Mouse (Mus musculus) splenic B cell, adult 2 months (primary cell): Measurements from ENCODE around the gene Tenm4.

ENCODE experiments used
- DNase-seq: peaks from one replicate; pipeline ENCODE4 v3.0.0-alpha.2; 2011; ENCODE audit warnings: low read depth, low spot score
- H3K27me3 ChIP-seq: 2 replicates; pipeline ENCODE4 v1.6.1; 2012; ENCODE audit warnings: mild to moderate bottlenecking, low read length, moderate library complexity, mixed read lengths; ENCODE audit not compliant: control insufficient read depth, poor library complexity, insufficient read depth, severe bottlenecking
- H3K36me3 ChIP-seq: 2 replicates; pipeline ENCODE4 v1.6.1; 2012; ENCODE audit warnings: mild to moderate bottlenecking, low read length, moderate library complexity, mixed read lengths; ENCODE audit not compliant: control insufficient read depth, poor library complexity, insufficient read depth, severe bottlenecking

The Tenm4 gene

DNA sequence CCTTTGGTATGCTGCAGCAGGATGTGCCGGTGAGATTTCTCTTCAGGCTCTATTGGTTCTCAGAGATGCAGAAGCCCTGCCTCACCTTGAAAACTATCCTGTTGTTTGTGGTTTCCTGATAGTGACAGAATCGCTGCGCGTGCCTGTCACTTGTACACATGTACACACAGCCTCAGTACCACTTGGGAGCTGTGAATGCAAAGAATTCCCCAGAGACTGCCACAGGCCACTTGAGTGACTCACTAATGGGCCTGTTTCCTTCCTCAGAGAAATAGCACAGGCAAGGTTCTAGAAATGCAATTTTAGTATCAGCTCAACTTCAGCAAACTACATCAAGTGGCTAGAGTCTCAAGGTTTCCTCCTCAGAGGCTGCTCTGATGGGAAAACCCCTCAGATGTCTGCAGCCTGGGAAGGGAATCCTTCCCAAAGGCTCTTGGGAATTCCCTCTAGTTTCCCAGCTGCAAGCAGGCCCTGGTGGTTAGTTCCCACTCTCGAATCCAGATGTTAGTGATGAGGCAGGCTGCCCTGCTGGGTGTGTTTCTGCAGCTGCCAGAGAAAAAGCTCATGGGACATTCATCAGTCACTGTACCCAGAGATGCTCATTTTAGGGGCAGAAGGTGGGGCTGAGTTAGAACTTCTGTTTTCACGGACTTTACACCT lies 203.1 kb downstream of the Tenm4 start:
- H3K36me3 ChIP-seq = no peaks in the 10 kb centered on the region
- DNase-seq = peak; percentile 52
- H3K27me3 ChIP-seq = no peaks in the 10 kb centered on the region

DNA sequence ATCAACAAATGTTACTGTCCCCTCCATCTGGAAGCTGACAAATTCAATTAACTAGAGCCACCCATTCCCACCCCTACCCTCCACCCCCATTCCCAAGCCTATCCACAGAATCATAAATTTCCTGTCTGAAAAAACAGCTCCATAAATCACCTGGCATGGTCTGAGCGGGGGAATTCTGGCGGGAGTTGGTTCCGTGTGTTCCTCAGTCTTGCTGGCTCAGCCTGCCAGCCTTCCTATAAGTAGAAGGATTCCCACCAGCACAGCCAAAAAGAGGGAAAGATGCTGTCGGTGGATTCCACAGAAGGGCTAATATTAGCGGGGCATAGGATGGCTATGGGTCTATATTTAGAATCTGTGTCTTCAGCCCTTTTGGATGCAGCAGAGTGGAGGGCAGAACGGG lies 204.5 kb downstream of the Tenm4 start:
- no peaks in the 10 kb centered on the region for H3K27me3 ChIP-seq
- DNase-seq = no peak
- no peaks in the 10 kb centered on the region for H3K36me3 ChIP-seq

DNA sequence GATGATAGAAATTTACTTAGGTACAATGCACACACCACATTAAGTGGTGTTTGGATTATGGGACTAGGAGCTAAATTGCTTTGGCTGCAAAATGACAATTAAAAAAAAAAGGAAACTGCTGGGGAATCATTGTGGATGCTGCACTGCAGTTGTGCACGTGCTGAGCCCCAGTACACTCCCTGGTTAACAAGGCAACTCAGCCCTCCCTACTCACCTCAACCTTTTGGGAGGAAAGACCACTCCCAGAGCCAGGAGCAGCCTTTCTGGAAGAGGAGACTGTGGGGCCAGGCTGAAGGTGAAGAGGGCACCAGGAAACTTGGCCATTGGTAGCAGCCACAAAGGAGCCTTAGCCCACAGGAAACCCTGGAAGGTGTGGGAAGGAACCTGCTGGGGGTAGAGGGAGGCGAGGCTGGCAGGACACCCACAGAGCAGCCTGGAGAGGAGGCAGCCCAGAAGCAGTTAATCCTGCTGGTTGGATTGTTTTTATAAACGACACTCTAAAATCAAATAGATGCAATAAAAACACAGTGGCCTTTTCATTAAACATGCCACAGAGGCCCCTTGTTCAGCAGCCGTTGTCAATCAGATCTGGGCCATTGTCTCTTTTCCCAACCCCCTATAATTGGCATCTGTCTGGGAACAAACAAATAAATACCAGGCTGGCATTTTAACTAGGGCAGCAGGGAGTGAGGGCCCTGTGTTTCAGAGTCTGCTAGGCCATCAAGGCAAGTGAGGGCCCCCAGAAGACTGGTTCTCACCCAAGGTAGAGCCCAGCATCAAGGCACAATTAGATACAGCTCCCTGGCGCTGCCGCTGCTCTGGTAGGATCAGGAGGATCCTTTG lies 212.9 kb downstream of the Tenm4 start:
- H3K36me3 ChIP-seq = no peaks in the 10 kb centered on the region
- DNase-seq = no peak
- H3K27me3 ChIP-seq = no peaks in the 10 kb centered on the region

DNA sequence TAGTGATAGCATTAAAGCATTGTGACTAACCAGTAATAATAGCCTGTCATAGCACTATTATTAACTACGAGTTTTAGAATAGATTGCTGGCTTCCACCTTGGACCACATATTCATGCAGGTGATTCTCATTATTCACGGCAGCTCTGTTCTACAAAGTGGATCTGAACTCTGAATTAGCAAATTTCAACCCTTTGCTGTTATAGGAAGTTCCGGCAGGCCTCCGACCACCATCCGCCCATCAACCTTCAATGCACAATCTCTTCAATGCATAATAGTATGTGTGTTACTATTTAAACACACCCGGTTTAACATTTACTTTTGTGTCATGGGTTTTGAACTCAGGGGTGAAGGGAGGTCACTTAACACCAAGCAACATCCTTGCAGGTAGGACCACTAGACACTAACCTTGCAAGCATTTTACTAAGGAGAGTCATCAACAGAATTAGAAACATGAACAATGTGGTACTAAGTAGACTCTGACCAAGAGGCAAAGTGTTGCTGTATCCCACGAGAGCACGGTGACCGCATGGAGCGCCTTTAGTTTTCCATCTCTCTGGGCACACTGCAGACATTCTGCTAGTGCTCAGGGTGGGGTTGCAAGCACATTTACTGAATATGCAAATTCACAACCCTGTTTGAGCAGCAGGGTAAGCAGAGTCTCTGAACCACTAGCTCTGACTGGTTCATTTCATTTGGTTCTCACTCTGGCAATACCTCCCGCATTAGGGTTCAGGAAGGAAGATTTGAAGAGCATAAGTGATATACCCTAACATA lies 213.9 kb downstream of the Tenm4 start:
- Histone ChIP-seq H3K36me3 (no peaks in the 10 kb centered on the region), H3K27me3 (no peaks in the 10 kb centered on the region)
- DNase-seq = no peak

DNA sequence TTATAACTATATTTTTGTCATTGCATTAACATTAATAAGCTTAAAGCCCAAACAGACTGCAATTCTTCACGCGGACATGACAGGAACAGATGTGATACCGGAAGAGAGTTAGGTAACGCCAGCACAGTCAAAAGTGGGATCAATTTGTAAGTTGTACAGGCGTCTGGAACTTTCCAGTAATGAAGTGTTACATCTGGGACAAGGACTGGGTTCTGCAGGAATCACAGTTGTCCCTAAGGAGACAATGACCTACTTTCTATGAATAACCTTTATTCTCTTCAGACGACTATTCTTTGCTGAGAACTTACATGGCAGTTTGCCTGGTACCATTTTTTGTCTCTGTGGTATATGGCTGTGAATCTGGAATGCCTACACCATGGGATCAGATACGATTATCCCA lies 214.8 kb downstream of the Tenm4 start:
- Histone ChIP-seq H3K36me3 (no peaks in the 10 kb centered on the region), H3K27me3 (no peaks in the 10 kb centered on the region)
- DNase-seq = no peak

DNA sequence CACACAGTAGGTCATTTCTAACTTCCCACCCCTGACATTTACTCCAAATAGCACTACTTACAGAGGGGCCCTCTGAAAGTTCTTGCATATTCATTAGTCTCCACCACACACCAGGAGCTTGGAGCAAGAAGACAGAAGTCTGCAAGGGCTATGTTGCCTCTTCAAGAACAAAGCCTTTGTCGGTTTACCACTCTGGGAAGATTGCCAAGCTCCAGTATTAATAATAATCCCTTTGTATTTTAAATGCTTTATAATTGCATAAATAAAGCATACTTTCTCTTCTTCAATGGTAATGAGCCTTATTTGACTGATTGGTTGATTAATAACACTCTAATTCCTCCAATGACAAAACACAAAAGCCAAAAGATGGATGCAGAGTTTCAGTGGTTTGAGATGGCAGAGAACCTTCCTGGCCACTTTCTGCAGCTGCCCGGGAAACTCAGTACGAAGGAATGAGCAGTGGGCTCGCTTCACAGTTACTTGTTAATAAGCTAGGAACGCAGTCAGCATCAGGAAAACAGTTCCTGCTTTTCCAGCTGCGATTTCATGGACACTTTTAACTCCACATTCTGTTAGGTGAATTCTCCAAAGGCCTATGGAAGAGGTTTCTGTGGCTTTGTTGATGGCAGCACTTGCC lies 219.1 kb downstream of the Tenm4 start:
- DNase-seq = no peak
- Histone ChIP-seq H3K27me3 (no peaks in the 10 kb centered on the region), H3K36me3 (no peaks in the 10 kb centered on the region)

- no peak for DNase-seq
- Histone ChIP-seq H3K36me3 (no peaks in the 10 kb centered on the region), H3K27me3 (no peaks in the 10 kb centered on the region)
Observed at GRCm38 (mm10) chr7:96390894-96391293, 219.8 kb downstream of the Tenm4 start.

GRCm38 (mm10) chr7:96391797-96392472 lies 220.9 kb downstream of the Tenm4 start:
- Histone ChIP-seq H3K36me3 (no peaks in the 10 kb centered on the region), H3K27me3 (no peaks in the 10 kb centered on the region)
- no peak for DNase-seq

DNA sequence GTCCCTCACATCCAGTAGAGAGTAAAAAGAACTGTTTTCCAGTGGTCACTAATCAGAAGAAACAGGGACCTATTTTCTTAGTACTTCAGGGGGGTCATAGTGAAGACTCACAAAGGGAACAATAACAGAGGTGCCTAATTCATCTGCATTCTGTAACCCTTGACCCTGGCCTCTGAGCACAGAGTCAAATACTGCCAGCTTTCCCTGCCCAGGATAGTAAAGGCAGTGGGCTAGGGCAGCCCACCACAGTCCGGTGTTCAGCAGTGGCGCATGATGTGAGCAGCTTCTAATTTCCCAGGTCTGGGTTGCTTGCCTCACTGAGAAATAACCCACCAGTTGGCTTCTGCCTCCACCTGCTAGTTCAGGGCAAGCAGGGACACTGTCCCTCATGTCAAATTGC lies 221.6 kb downstream of the Tenm4 start:
- no peak for DNase-seq
- no peaks in the 10 kb centered on the region for H3K27me3 ChIP-seq
- H3K36me3 ChIP-seq = no peaks in the 10 kb centered on the region

DNA sequence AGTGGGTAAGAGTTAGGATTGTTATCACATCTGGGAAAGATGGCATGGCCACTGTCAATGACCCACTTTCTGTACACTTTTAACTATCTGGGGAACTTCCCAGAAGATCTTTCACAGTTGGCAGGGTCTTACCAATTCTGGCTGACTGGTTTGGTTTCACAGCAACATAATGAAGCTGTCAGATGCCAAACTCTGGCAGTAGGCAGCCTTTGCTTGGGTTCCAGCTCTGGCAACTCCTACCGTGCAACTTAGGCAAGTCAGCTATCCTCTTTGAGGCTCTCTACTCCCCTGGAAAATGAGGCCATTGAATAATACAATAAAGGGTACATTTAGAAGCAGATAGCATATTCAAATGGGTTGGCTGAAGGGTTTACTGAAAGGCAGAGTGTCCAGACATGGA lies 226.9 kb downstream of the Tenm4 start:
- Histone ChIP-seq H3K27me3 (no peaks in the 10 kb centered on the region), H3K36me3 (no peaks in the 10 kb centered on the region)
- DNase-seq = no peak

- DNase-seq = no peak
- Histone ChIP-seq H3K36me3 (no peaks in the 10 kb centered on the region), H3K27me3 (no peaks in the 10 kb centered on the region; the same call in 1 of the 2 replicates)
Observed at GRCm38 (mm10) chr7:96400411-96400810, 229.4 kb downstream of the Tenm4 start.

GRCm38 (mm10) chr7:96406630-96407214 lies 235.7 kb downstream of the Tenm4 start:
- H3K36me3 ChIP-seq = no peaks in the 10 kb centered on the region
- H3K27me3 ChIP-seq = no peaks in the 10 kb centered on the region; the same call in 1 of the 2 replicates
- peak; percentile 83 for DNase-seq

GRCm38 (mm10) chr7:96408161-96408889 lies 237.3 kb downstream of the Tenm4 start:
- no peaks in the 10 kb centered on the region; the same call in 1 of the 2 replicates for H3K27me3 ChIP-seq
- DNase-seq = no peak

More at GRCm38 (mm10) chr7:96408161-96408889, 237.3 kb downstream of the Tenm4 start:
- no peaks in the 10 kb centered on the region for H3K36me3 ChIP-seq
